Mouse (Mus musculus): ENCODE measurements around the gene Enpp1.
A peak's percentile ranks its signal among the peaks of the same experiment; 100 is the strongest.

The Enpp1 gene

GRCm38 (mm10) chr10:24711480-24712366, at the start of gene Enpp1:
TSS of gene Enpp1 (minus strand) at chr10:24712159.
- DNase-seq (ENCODE audit: low read depth): no peak

DNA sequence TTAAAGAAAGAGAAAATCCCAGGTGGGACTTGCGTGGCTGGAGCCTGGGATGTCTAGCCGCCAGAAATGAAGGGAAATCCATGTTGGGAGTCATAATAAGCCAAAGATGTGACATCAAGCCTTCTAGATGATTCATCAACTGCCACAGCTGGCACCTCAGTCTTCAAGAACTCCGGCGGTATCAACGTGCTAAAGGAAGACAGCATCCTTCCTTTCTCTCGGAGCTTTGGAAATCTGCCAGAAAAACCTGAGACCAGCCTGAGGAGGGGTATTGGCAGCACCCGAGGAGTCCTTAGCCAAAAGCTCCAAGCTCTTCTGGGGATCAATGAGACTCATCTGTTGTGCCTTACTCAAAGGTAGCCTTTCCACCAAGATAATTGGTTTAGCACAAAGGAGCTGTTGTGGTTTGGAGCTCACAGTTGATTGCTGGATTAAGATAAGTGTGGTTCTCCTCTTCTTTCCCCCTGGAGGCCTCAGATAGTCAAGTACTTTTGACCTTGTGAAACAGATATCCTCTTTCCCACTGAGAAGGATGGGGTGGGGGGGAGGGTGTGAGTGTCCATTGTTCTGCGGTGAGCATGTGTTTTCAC, 46.5 kb upstream of the Enpp1 start:
- DNase-seq (ENCODE audit: low read depth): no peak

GRCm38 (mm10) chr10:24754874-24755540, 43.0 kb upstream of the Enpp1 start:
- DNase-seq (ENCODE audit: low read depth): no peak

DNA sequence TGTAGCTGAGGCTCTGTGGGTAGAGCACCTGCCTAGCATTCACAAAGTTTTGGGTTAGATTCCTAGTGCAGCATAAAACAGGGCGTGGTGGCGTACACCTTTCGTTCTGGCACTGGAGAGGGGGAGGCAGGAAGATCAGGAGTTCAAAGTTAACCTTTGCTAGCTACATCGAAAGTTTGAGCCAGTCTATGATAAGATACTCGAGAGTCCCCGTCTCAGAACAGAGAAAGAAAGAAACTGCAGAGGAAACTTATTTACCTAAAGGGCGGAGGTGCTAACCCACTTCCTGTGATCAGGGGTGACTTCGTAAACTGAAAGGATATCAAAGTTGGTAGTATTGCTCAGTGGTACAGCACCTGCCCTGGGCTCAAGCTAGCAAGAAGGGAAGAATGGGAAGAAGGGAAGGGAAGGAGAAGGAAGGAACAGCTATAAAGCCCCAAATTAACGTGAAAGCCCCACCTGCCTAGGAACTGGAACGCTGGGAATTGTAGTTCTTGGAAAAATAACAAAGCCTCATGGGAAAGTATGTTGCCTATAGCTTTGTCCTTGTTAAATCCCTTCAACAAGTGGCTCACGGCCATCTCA, 42.4 kb upstream of the Enpp1 start:
- DNase-seq (ENCODE audit: low read depth): no peak

- no peak for DNase-seq (ENCODE audit: low read depth)
These were observed 41.7 kb upstream of the Enpp1 start for GRCm38 (mm10) chr10:24753536-24754250.

DNA sequence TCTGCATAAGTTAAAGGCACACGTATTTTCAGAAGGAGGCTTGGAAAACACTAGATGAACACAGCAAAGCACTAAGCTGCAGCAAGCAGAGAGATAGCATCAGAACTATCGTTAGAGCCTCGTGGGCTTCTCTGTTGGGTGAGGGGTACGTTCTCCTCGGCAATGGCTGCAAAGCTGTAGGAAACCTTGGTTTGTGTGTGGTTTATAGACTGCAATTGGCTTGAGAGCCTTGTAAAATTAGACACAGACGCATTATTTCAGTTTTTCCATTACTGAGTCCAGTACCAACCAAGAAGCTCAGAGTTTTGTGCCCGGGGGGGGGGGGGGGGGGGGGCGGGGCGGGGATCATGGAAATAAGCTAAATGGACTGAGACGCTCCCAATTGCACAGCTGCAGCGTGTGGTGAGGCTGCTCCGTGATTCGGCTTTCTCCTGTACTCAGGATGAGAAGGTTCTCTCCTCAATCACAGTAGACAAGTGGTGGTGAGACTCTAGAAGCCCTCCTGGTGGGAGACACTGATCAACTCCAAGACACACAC, 31.1 kb upstream of the Enpp1 start:
- DNase-seq (ENCODE audit: low read depth): no peak

DNA sequence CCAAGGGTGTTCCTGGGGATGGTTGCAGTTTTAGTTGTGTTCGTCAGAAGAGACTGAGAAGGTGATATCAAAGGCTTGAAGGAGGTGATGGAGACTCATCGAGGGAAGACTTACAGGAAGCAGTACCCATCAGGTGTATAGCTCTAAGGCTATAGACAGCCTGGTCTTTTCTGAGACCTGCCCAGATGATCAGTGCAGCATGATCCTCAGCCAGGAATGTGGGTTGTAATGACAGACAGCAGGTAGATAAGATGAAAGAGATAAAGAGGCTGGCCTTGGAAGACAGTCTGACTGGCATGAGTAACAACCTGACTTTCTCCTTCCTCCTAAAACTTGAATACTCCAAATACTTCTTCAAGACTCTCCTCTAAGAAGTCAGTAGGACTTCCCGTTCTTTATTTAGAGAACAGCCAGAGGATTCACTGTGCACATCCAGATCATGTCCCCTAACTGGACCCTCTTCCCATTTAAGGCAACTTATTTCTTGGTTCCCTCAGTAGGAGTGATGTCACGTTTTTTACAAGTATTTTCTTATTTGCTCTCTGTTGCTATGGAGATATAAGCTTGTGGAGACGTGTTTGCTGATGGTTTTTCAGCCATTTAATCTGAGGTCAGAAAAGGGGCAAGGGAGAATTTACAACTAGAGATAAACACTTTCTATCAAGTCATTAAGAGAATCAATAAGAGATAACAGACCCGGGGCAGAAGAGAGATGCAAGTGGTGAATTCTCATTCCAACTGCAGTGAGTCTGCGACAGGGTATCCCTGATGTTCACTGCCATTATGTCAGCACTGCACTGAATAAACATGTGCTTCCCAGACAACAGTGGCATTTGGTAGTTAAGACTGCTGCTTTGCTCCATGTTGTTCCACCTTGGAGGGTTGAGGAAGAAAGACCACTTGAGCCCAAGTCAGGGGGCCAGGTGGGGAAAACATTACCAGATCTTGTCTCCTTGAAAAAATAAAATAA, 29.6 kb upstream of the Enpp1 start:
- no peak for DNase-seq (ENCODE audit: low read depth)

DNA sequence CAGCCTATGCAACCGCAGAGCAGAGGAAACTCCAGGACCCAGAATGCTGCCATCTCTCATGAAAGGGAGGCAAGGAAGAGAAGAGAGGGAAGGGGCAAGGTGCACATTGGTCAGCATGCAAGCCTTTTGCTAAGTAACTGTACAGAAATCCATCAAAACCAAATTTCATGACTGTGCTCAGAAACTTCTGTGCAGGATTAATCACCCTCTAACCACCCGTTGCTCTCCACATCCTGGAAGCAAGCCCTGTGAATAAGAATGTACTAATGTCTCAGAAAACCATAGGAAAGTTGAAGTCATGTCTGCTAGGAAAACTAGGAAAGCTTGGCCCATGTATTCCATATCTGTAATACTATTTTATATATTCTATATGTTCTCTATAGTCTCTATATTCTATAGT, 27.2 kb upstream of the Enpp1 start:
- peak; percentile 61 for DNase-seq (ENCODE audit: low read depth)

- no peak for DNase-seq (ENCODE audit: low read depth)
These were observed 26.5 kb upstream of the Enpp1 start for GRCm38 (mm10) chr10:24738456-24738855.

GRCm38 (mm10) chr10:24735027-24735777, 23.2 kb upstream of the Enpp1 start:
- DNase-seq (ENCODE audit: low read depth): no peak

DNA sequence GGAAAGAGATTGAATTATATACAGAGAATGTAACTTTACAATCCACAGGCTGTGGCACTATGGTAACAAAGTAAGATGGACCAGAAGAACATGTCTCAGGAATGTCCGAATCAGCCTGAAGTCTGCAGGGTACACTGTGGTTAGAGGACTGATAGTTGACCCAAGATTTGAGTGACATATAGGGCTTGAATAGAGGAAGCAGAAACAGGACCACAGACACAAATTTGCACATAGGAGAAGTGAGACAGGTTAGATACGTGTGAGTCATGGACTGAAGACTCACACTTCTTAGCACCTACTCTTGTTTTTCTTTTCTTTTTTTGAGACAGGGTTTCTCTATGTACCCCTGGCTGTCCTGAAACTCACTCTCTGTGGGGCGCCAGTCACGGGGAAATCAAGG, 15.5 kb upstream of the Enpp1 start:
- no peak for DNase-seq (ENCODE audit: low read depth)

DNA sequence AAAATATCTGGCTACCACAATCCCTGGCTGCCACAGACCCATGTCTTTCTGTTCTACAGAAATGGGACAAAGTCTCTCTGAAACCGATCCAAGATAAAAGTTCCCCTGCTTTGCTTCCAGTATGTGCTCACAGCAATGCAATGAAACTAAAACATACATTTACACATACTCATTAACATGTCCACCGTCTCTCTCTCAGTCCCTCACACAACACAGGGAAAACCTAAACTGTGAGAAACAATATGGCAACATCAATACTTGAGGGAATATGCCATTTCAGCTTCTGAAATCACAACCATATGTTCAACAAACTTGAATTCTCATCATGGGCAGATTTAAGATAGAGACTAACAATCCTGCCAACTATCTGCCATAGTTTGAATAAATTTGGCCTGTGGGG, 13.2 kb upstream of the Enpp1 start:
- no peak for DNase-seq (ENCODE audit: low read depth)

DNA sequence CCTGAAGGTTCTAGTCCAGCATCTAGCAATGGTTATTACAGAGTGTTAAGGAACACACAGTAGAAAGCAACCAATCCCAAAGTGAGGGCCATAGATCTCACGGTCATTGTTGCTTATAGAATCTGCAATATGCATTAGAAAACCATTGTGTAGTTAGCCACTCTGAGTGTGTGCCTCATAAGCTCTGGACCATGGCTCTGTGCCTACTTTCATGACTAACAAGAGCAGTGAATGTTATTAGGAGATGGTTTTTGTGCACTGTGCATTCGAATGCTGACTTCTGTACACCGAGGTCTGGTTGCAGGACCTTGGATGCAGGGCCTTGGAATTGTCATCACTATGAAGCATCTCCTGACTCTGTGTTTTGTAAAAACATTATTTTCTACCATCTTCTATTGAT, 9.9 kb upstream of the Enpp1 start:
- no peak for DNase-seq (ENCODE audit: low read depth)

GRCm38 (mm10) chr10:24719383-24719782, 7.4 kb upstream of the Enpp1 start:
- DNase-seq (ENCODE audit: low read depth): no peak

GRCm38 (mm10) chr10:24718720-24719119, 6.8 kb upstream of the Enpp1 start:
- DNase-seq (ENCODE audit: low read depth): no peak

GRCm38 (mm10) chr10:24718058-24718457, 6.1 kb upstream of the Enpp1 start:
- DNase-seq (ENCODE audit: low read depth): no peak

DNA sequence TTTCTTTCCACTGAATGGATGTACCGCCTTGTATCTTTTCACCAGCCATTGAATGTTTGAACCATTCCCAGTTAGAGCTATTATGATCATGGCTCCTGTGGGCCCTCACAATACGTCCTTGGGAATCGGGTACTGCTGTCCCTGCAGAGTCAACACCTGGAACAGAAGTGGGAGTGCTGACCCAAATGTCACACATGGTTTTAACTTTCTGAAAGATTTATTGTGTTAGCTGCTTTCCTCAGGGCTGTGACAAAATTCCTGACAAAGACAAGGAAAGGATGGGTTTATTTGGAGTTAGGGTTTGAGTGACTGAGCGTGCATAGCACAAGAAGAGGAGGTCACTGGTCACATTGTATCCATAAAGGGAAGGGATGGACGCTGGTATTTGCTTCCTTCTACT, 4.3 kb upstream of the Enpp1 start:
- DNase-seq (ENCODE audit: low read depth): no peak

GRCm38 (mm10) chr10:24712901-24713300, 942 bp upstream of the Enpp1 start:
- DNase-seq (ENCODE audit: low read depth): no peak

- DNase-seq (ENCODE audit: low read depth): no peak
These were observed 405 bp upstream of the Enpp1 start for GRCm38 (mm10) chr10:24712367-24712761.

DNA sequence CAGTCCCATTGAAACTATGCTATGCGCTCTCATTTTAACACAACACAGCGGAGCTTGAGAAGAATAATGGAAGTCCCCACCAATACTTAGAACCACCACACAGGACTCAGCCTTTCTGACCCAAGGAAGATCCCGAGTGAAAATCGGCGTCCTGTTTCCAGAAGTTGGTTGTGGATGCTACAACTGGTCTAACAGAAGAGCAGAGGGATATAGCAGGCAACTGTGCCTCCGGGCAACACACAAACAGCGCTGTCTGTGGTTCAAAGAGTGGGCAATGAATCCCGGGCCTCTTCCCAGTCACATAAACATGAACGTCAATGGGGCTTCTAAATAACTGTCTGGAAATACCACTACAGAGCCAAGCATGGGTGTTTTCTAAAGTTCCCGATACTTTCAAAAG, 888 bp downstream of the Enpp1 start:
- no peak for DNase-seq (ENCODE audit: low read depth)

Data from fibroblast of lung, adult 2 months (primary cell).